12 mouse cellular contexts compared by ENCODE assay signal in genomic region chr7:133707301-133707700, GRCm38 (mm10). TPM values are rescaled to one million over a fixed set of nuclear protein-coding genes. Genes with fewer than 3 reads are reported as not detected.
DNase-seq lines count a peak whose midpoint lies in the region; ATAC-seq and TF ChIP-seq lines count a peak whose summit lies in the region.
"Had no signal": no experiment of that assay in that cellular context is flagged by ENCODE, and none has a peak within 500 bp of the region (broad histone marks: within the 10 kb centered on the region; RNA-seq: fewer than 3 reads in every experiment).

No protein-coding gene starts in this region.

- TF ChIP-seq POLR2A in lung, adult 2 months (IDR thresholded peaks at IDR 0.05; ENCODE audit: borderline replicate concordance, extremely low read depth, low read depth, low read length) = no peak

- H3K27ac ChIP-seq in hindbrain, embryonic 14.5 days = no peak overlapping the region
- no peak overlapping the region for H3K27ac ChIP-seq in hindbrain, embryonic 13.5 days
- H3K27ac ChIP-seq in liver, embryonic 15.5 days (replicated peaks) = peak overlapping the region; percentile 94; the same call in 1 of the 2 replicates
- H3K27ac ChIP-seq: forebrain, embryonic 12.5 days; kidney, embryonic 15.5 days had no signal

- no peak for ATAC-seq in hindbrain, embryonic 14.5 days (ENCODE audit: low FRiP score)
- ATAC-seq in hindbrain, embryonic 13.5 days (ENCODE audit: low FRiP score) = no peak
- ATAC-seq in G1E (ENCODE audit: extremely low read depth, insufficient number of reproducible peaks, low FRiP score, poor library complexity, severe bottlenecking) = no peak
- no peak for ATAC-seq in liver, embryonic 15.5 days (ENCODE audit: insufficient read depth)

- H3K4me1 ChIP-seq in hindbrain, embryonic 14.5 days (replicated peaks; ENCODE audit: control insufficient read depth, insufficient read depth, low read length) = peaks cover 11% of the 10 kb centered on the region; the same call in 1 of the 2 replicates
- peaks cover 14% of the 10 kb centered on the region for H3K4me1 ChIP-seq in hindbrain, embryonic 13.5 days (replicated peaks)
- H3K4me1 ChIP-seq in lung, adult 2 months (ENCODE audit: control insufficient read depth, insufficient read depth, low read length) = peaks cover 4% of the 10 kb centered on the region
- peaks cover 46% of the 10 kb centered on the region for H3K4me1 ChIP-seq in G1E (ENCODE audit: insufficient read depth, low read depth, low read length)
- H3K4me1 ChIP-seq in liver, embryonic 15.5 days (replicated peaks) = peaks cover 58% of the 10 kb centered on the region

- H3K4me3 ChIP-seq in hindbrain, embryonic 14.5 days (replicated peaks; ENCODE audit: low read length) = no peak overlapping the region
- no peak overlapping the region for H3K4me3 ChIP-seq in hindbrain, embryonic 13.5 days
- no peak overlapping the region for H3K4me3 ChIP-seq in lung, adult 2 months (replicated peaks; ENCODE audit: extremely low read depth, low read depth, low read length)
- H3K4me3 ChIP-seq in G1E (ENCODE audit: low read depth, low read length) = no peak overlapping the region
- peak overlapping the region; percentile 77 for H3K4me3 ChIP-seq in liver, embryonic 15.5 days (replicated peaks)

- no peaks in the 10 kb centered on the region for H3K9me3 ChIP-seq in hindbrain, embryonic 14.5 days (ENCODE audit: control insufficient read depth, low read length)
- H3K9me3 ChIP-seq in hindbrain, embryonic 13.5 days = no peaks in the 10 kb centered on the region
- peaks cover 4% of the 10 kb centered on the region for H3K9me3 ChIP-seq in G1E (replicated peaks)
- no peaks in the 10 kb centered on the region for H3K9me3 ChIP-seq in liver, embryonic 15.5 days (replicated peaks)
- H3K9me3 ChIP-seq: forebrain, embryonic 12.5 days; kidney, embryonic 15.5 days had no signal

- DNase-seq in hindbrain, embryonic 14.5 days (ENCODE audit: low spot score) = no peak
- peak; percentile 35 for DNase-seq in lung, postnatal 25 days (ENCODE audit: low spot score)
- no peak for DNase-seq in lung, adult 2 months
- DNase-seq in G1E (ENCODE audit: low spot score) = peak; percentile 18
- DNase-seq in adrenal gland, postnatal 4 days (ENCODE audit: low spot score in 2 of 2) = no peak
- no peak for DNase-seq in left cerebral cortex, adult 9 months (ENCODE audit: low spot score in 2 of 2)

- peaks cover 8% of the 10 kb centered on the region for H3K36me3 ChIP-seq in hindbrain, embryonic 14.5 days (replicated peaks; ENCODE audit: control insufficient read depth, insufficient read depth)
- H3K36me3 ChIP-seq in hindbrain, embryonic 13.5 days = peaks cover 7% of the 10 kb centered on the region; the same call in 1 of the 2 replicates
- H3K36me3 ChIP-seq in G1E (replicated peaks) = peaks cover 40% of the 10 kb centered on the region
- peaks cover 14% of the 10 kb centered on the region; the same call in 1 of the 2 replicates for H3K36me3 ChIP-seq in liver, embryonic 15.5 days (replicated peaks)

- 0 out of 2 replicates have a peak overlapping the region, but pooled peaks have one; percentile 77 for H3K4me2 ChIP-seq in hindbrain, embryonic 14.5 days (replicated peaks)
- no peak overlapping the region for H3K4me2 ChIP-seq in hindbrain, embryonic 13.5 days
- peak overlapping the region; percentile 82 for H3K4me2 ChIP-seq in liver, embryonic 15.5 days

- 91% methylated on average over 2 of the region's 2 CpGs for WGBS in hindbrain, embryonic 14.5 days
- 90% methylated on average over 2 of the region's 2 CpGs for WGBS in hindbrain, embryonic 13.5 days
- 88% methylated on average over 2 of the region's 2 CpGs for WGBS in lung, adult 2 months
- 70% methylated on average over 2 of the region's 2 CpGs for WGBS in liver, embryonic 15.5 days (ENCODE audit: insufficient replicate concordance)

- H3K27me3 ChIP-seq in hindbrain, embryonic 14.5 days (ENCODE audit: control insufficient read depth, insufficient read depth, low read length) = no peaks in the 10 kb centered on the region
- H3K27me3 ChIP-seq in hindbrain, embryonic 13.5 days = no peaks in the 10 kb centered on the region
- H3K27me3 ChIP-seq in G1E (ENCODE audit: insufficient read depth, low read length) = no peaks in the 10 kb centered on the region
- H3K27me3 ChIP-seq in liver, embryonic 15.5 days = no peaks in the 10 kb centered on the region
- H3K27me3 ChIP-seq: forebrain, embryonic 12.5 days; kidney, embryonic 15.5 days had no signal

- TF ChIP-seq CTCF in lung, adult 2 months (IDR thresholded peaks at IDR 0.05; ENCODE audit: insufficient read depth, low read length) = no peak
- TF ChIP-seq CTCF in G1E (IDR thresholded peaks at IDR 0.05; ENCODE audit: low read depth, low read length) = no peak

- no peak overlapping the region for H3K9ac ChIP-seq in hindbrain, embryonic 14.5 days
- H3K9ac ChIP-seq in hindbrain, embryonic 13.5 days = no peak overlapping the region
- H3K9ac ChIP-seq in liver, embryonic 15.5 days = no peak overlapping the region
- H3K9ac ChIP-seq: forebrain, embryonic 12.5 days; kidney, embryonic 15.5 days had no signal

RNA-seq across cellular contexts. Expression of gene Bccip, which starts 1.8 kb away (rescaled TPM):
- polyA plus RNA-seq in hindbrain, embryonic 14.5 days (2014; fragmentation: Nextera tagmentation; extraction: Ambion mirVana) = 83.3 and 84.3 TPM in 2 replicates
- polyA plus RNA-seq in hindbrain, embryonic 13.5 days (2015; fragmentation: Nextera tagmentation; extraction: Ambion mirVana) = 104 and 107 TPM in 2 replicates
- polyA plus RNA-seq in lung, adult 2 months (2012; rRNA removed) = 13.1 and 24.7 TPM in 2 replicates
- total RNA-seq in G1E (2014; fragmentation: Nextera tagmentation) (60.0 and 61.6 TPM in 2 replicates), G1E (2017) (92.2 and 103 TPM in 2 replicates)
- polyA plus RNA-seq in G1E (2012) = 117 and 130 TPM in 2 replicates
- 72.0 and 74.4 TPM in 2 replicates for polyA plus RNA-seq in liver, embryonic 15.5 days (2015; fragmentation: Nextera tagmentation; extraction: Ambion mirVana)
- 10 to 100 TPM; 60.6 to 69.8 TPM for total RNA-seq in adrenal gland, postnatal 4 days (2021)

RNA-seq across cellular contexts. Expression of gene Uros, which starts 2.6 kb away (rescaled TPM):
- polyA plus RNA-seq in hindbrain, embryonic 14.5 days (2014; fragmentation: Nextera tagmentation; extraction: Ambion mirVana) = 53.4 and 61.5 TPM in 2 replicates
- 55.6 and 56.8 TPM in 2 replicates for polyA plus RNA-seq in hindbrain, embryonic 13.5 days (2015; fragmentation: Nextera tagmentation; extraction: Ambion mirVana)
- polyA plus RNA-seq in lung, adult 2 months (2012; rRNA removed) = 9.0 and 10.4 TPM in 2 replicates
- total RNA-seq in G1E (2014; fragmentation: Nextera tagmentation) (18.3 and 33.8 TPM in 2 replicates), G1E (2017) (25.7 and 26.7 TPM in 2 replicates)
- polyA plus RNA-seq in G1E (2012) = 1.8 and 2.9 TPM in 2 replicates
- 175 and 179 TPM in 2 replicates for polyA plus RNA-seq in liver, embryonic 15.5 days (2015; fragmentation: Nextera tagmentation; extraction: Ambion mirVana)
- 10 to 100 TPM; 13.4 to 14.5 TPM for total RNA-seq in adrenal gland, postnatal 4 days (2021)

RNA-seq across cellular contexts. Expression of gene Mmp21, which starts 27.4 kb away (rescaled TPM):
- 0.12 and 0.13 TPM in 2 replicates for polyA plus RNA-seq in hindbrain, embryonic 14.5 days (2014; fragmentation: Nextera tagmentation; extraction: Ambion mirVana)
- not detected in 2 replicates for polyA plus RNA-seq in hindbrain, embryonic 13.5 days (2015; fragmentation: Nextera tagmentation; extraction: Ambion mirVana)
- not detected in 2 replicates for polyA plus RNA-seq in lung, adult 2 months (2012; rRNA removed)
- not detected in 2 replicates for total RNA-seq in G1E (2014; fragmentation: Nextera tagmentation)
- total RNA-seq in G1E (2017) = not detected in 2 replicates
- not detected in 2 replicates for polyA plus RNA-seq in G1E (2012)
- polyA plus RNA-seq in liver, embryonic 15.5 days (2015; fragmentation: Nextera tagmentation; extraction: Ambion mirVana) = not detected in 2 replicates
- not detected for total RNA-seq in adrenal gland, postnatal 4 days (2021)
- total RNA-seq: monocyte, adult 5-6 weeks had no signal
- polyA plus RNA-seq: forebrain, embryonic 12.5 days; heart, embryonic 14.5 days had no signal

Comparison
In these comparisons a context has a peak if more than half of its experiments do, and no peak if none do; other contexts are left out.
1. DNase-seq: peak in lung, postnatal 25 days (single experiment) and G1E (single experiment); none in hindbrain, embryonic 14.5 days (single experiment), lung, adult 2 months (single experiment), adrenal gland, postnatal 4 days (0 of 2) and left cerebral cortex, adult 9 months (0 of 2).